Mouse (Mus musculus) neural tube, embryonic 11.5 days (tissue): ENCODE data around the gene Rnf7. TPM values are rescaled to one million over a fixed set of nuclear protein-coding genes. Genes with fewer than 3 reads are reported as not detected.
"Not testable (repeated sequence)": the region's sequence is repeated elsewhere in the genome, so short reads cannot be mapped to it uniquely, and the experiment has no call there.

Experiments used
- ATAC-seq: fragments of 200-750 bp; cut with Nextera tagmentation; 2 replicates; pipeline ENCODE4 v1.8.0; 2017; ENCODE audit warnings: moderate number of reproducible peaks, mild to moderate bottlenecking, moderate TSS enrichment, moderate library complexity; ENCODE audit not compliant: insufficient read depth, low FRiP score, low TSS enrichment
- DNase-seq: peaks from one replicate; pipeline ENCODE4 v3.0.0-alpha.2; 2015; ENCODE audit warnings: low spot score
- H3K27ac ChIP-seq: fragments of 300-500 bp; sonication (generic); 2 replicates; pipeline ENCODE4 v1.5.1; 2014; ENCODE audit warnings: low read depth, mild to moderate bottlenecking, low read length
- H3K27me3 ChIP-seq: fragments of 300-500 bp; sonication (generic); 2 replicates; pipeline ENCODE4 v1.6.1; 2014; ENCODE audit warnings: mild to moderate bottlenecking, low read length, mixed read lengths; ENCODE audit not compliant: control insufficient read depth, insufficient read depth
- H3K36me3 ChIP-seq: fragments of 300-500 bp; sonication (generic); 2 replicates; pipeline ENCODE4 v1.6.1; 2014; ENCODE audit warnings: mild to moderate bottlenecking, low read length, moderate library complexity, mixed read lengths; ENCODE audit not compliant: control insufficient read depth, insufficient read depth
- H3K4me1 ChIP-seq: fragments of 300-500 bp; sonication (generic); 2 replicates; pipeline ENCODE4 v1.6.1; 2014; ENCODE audit warnings: low read length, mixed read lengths; ENCODE audit not compliant: control insufficient read depth, insufficient read depth
- H3K4me2 ChIP-seq: fragments of 300-500 bp; sonication (generic); 2 replicates; pipeline ENCODE4 v1.6.1; 2014; ENCODE audit warnings: low read depth, mild to moderate bottlenecking, moderate library complexity
- H3K4me3 ChIP-seq: fragments of 300-500 bp; sonication (generic); 2 replicates; pipeline ENCODE4 v1.5.1; 2014; ENCODE audit warnings: low read depth, low read length
- H3K9ac ChIP-seq: fragments of 300-500 bp; sonication (generic); 2 replicates; pipeline ENCODE4 v1.6.1; 2014; ENCODE audit warnings: mild to moderate bottlenecking, low read length
- H3K9me3 ChIP-seq: fragments of 300-500 bp; sonication (generic); 2 replicates; pipeline ENCODE4 v1.6.1; 2016; ENCODE audit warnings: low read length; ENCODE audit not compliant: control insufficient read depth
- WGBS: fragments of 180-500 bp; shearing (Covaris S2); extraction: QIAGEN DNeasy Blood & Tissue Kit; methylation state at CpG from one replicate; pipeline ENCODE4 v1.1.7; 2014; 5-methylcytosine and 5-hydroxymethylcytosine counted together
- polyA plus RNA-seq: library from polyadenylated mRNA; unstranded; fragments of >200 nt; fragmentation: Nextera tagmentation; extraction: Ambion mirVana; gene quantifications from 2 replicates; pipeline ENCODE4 v1.2.1, GENCODE M21; 2014

Rnf7 gene
- polyA plus RNA-seq, 1 experiment from 2014 or later = 265 TPM

GRCm38 (mm10) chr9:96506011-96506498 is 27.6 kb upstream of the Rnf7 start:
- Histone ChIP-seq H3K27me3 (no peaks in the 10 kb centered on the region), H3K4me3 (no peak overlapping the region), H3K4me1 (peaks cover 8% of the 10 kb centered on the region), H3K4me2 (peak overlapping the region; percentile 29), H3K9me3 (no peaks in the 10 kb centered on the region), H3K36me3 (no peaks in the 10 kb centered on the region), H3K9ac (no peak overlapping the region), H3K27ac (0 out of 2 replicates have a peak overlapping the region, but pooled peaks have one; percentile 39)
- DNase-seq (peak; percentile 65), ATAC-seq (peak; percentile 81)
- 17% methylated on average over 10 of the region's 10 CpGs for WGBS

- DNase-seq = no peak
- Histone ChIP-seq H3K4me3 (no peak overlapping the region), H3K9me3 (no peaks in the 10 kb centered on the region), H3K27ac (no peak overlapping the region), H3K4me1 (peaks cover 8% of the 10 kb centered on the region), H3K4me2 (no peak overlapping the region), H3K9ac (no peak overlapping the region), H3K27me3 (no peaks in the 10 kb centered on the region), H3K36me3 (no peaks in the 10 kb centered on the region)
- ATAC-seq = no peak
- WGBS = 88% methylated on average over 4 of the region's 4 CpGs
Measured at GRCm38 (mm10) chr9:96505156-96505555, 26.7 kb upstream of the Rnf7 start.

- no peaks in the 10 kb centered on the region for H3K9me3 ChIP-seq
- no peak overlapping the region for H3K4me2 ChIP-seq
- H3K27me3 ChIP-seq = no peaks in the 10 kb centered on the region
- peaks cover 8% of the 10 kb centered on the region for H3K4me1 ChIP-seq
- H3K4me3 ChIP-seq = no peak overlapping the region
- 72% methylated on average over 17 of the region's 17 CpGs for WGBS
- DNase-seq (no peak), ATAC-seq (no peak)
- no peak overlapping the region for H3K9ac ChIP-seq
- H3K27ac ChIP-seq = no peak overlapping the region
- H3K36me3 ChIP-seq = no peaks in the 10 kb centered on the region
Measured at GRCm38 (mm10) chr9:96504116-96504895, 25.8 kb upstream of the Rnf7 start.

GRCm38 (mm10) chr9:96502856-96503610 is 24.6 kb upstream of the Rnf7 start:
- Histone ChIP-seq H3K27ac (no peak overlapping the region), H3K27me3 (no peaks in the 10 kb centered on the region), H3K9me3 (no peaks in the 10 kb centered on the region), H3K36me3 (no peaks in the 10 kb centered on the region), H3K4me3 (no peak overlapping the region), H3K9ac (no peak overlapping the region), H3K4me1 (peaks cover 8% of the 10 kb centered on the region), H3K4me2 (no peak overlapping the region)
- WGBS = 82% methylated on average over 6 of the region's 6 CpGs
- DNase-seq = no peak
- no peak for ATAC-seq

- no peak overlapping the region for H3K27ac ChIP-seq
- H3K36me3 ChIP-seq = no peaks in the 10 kb centered on the region
- WGBS = 73% methylated on average over 7 of the region's 7 CpGs
- no peak for DNase-seq
- no peak overlapping the region for H3K4me3 ChIP-seq
- no peak overlapping the region for H3K4me2 ChIP-seq
- no peak for ATAC-seq
- no peaks in the 10 kb centered on the region for H3K9me3 ChIP-seq
- H3K27me3 ChIP-seq = no peaks in the 10 kb centered on the region
- H3K9ac ChIP-seq = no peak overlapping the region
- H3K4me1 ChIP-seq = peaks cover 6% of the 10 kb centered on the region
Measured at GRCm38 (mm10) chr9:96501217-96501616, 22.7 kb upstream of the Rnf7 start.

- no peak overlapping the region for H3K9ac ChIP-seq
- H3K4me3 ChIP-seq = no peak overlapping the region
- H3K36me3 ChIP-seq = no peaks in the 10 kb centered on the region
- H3K4me2 ChIP-seq = no peak overlapping the region
- no peaks in the 10 kb centered on the region for H3K9me3 ChIP-seq
- WGBS = 20% methylated on average over 3 of the region's 3 CpGs
- no peak overlapping the region for H3K27ac ChIP-seq
- DNase-seq (no peak), ATAC-seq (no peak)
- H3K27me3 ChIP-seq = no peaks in the 10 kb centered on the region
- peaks cover 2% of the 10 kb centered on the region; the same call in 1 of the 2 replicates for H3K4me1 ChIP-seq
Measured at GRCm38 (mm10) chr9:96493212-96493611, 14.7 kb upstream of the Rnf7 start.

- H3K36me3 ChIP-seq = no peaks in the 10 kb centered on the region
- DNase-seq (peak; percentile 59), ATAC-seq (no peak)
- H3K4me3 ChIP-seq = no peak overlapping the region
- no peaks in the 10 kb centered on the region for H3K9me3 ChIP-seq
- H3K27ac ChIP-seq = no peak overlapping the region
- H3K27me3 ChIP-seq = no peaks in the 10 kb centered on the region
- 43% methylated on average over 12 of the region's 12 CpGs for WGBS
- H3K4me1 ChIP-seq = peaks cover 2% of the 10 kb centered on the region; the same call in 1 of the 2 replicates
- no peak overlapping the region for H3K4me2 ChIP-seq
- H3K9ac ChIP-seq = no peak overlapping the region
Measured at GRCm38 (mm10) chr9:96491810-96492209, 13.3 kb upstream of the Rnf7 start.

- not testable (repeated sequence) for ATAC-seq, H3K9me3 ChIP-seq, DNase-seq, H3K27me3 ChIP-seq, H3K27ac ChIP-seq, H3K4me3 ChIP-seq, H3K4me1 ChIP-seq, H3K36me3 ChIP-seq, H3K9ac ChIP-seq, H3K4me2 ChIP-seq
- WGBS = 93% methylated on average over 5 of the region's 5 CpGs
Measured at GRCm38 (mm10) chr9:96487869-96488268, 9.4 kb upstream of the Rnf7 start.
